Mouse (Mus musculus) olfactory bulb, adult 2 months (tissue): ENCODE results near the gene Tcaf2.

ENCODE experiments used
- CTCF ChIP-seq: fragments of 200-500 bp; IDR thresholded peaks from 2 replicates; pipeline ENCODE4 v1.5.1; 2012; ENCODE audit warnings: low read depth, mild to moderate bottlenecking, low read length, moderate library complexity; ENCODE audit not compliant: insufficient read depth
- POLR2A ChIP-seq: fragments of 200-500 bp; IDR thresholded peaks from 2 replicates; pipeline ENCODE4 v1.6.1; 2012; ENCODE audit warnings: mild to moderate bottlenecking, low read depth, low read length, moderate library complexity; ENCODE audit not compliant: insufficient read depth

DNA sequence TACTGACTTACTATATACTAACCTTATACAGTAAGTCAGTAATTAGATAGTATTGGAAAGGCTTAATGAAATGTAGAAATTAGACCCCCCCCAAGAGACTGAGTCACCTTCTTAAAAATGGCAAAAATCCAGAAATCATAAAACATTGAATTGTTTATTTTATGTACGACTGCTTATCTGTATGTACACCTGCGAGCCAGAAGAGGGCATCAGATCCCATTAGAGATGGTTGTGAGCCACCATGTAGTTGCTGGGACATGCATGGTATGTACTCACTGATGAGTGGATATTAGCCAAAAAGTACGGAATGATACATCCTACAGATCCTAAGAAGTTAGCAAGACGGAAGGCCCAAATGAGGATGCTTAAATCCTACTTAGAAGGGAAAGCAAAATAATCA is 13.7 kb downstream of the Tcaf2 start:
- no peak for TF ChIP-seq POLR2A
- no peak for TF ChIP-seq CTCF
